Mouse (Mus musculus): ENCODE measurements around the gene Cfdp1. TPM values are rescaled to one million over a fixed set of nuclear protein-coding genes. Genes with fewer than 3 reads are reported as not detected.

Cfdp1 gene
- polyA plus RNA-seq, 1 experiment from 2014 or later: 89.5 TPM

GRCm38 (mm10) chr8:111738867-111739266, 115.2 kb downstream of the Cfdp1 start:
- Histone ChIP-seq H3K36me3 (ENCODE audit: control insufficient read depth, insufficient read depth) (peaks cover 6% of the 10 kb centered on the region; the same call in 1 of the 2 replicates), H3K27ac (ENCODE audit: low read depth, low read length) (no peak overlapping the region), H3K4me2 (replicated peaks; ENCODE audit: low read depth) (no peak overlapping the region), H3K4me1 (replicated peaks; ENCODE audit: control insufficient read depth, insufficient read depth, low read length) (peaks cover 44% of the 10 kb centered on the region), H3K9me3 (ENCODE audit: control insufficient read depth) (no peaks in the 10 kb centered on the region), H3K27me3 (replicated peaks; ENCODE audit: control insufficient read depth, insufficient read depth, low read length) (no peaks in the 10 kb centered on the region), H3K9ac (ENCODE audit: low read depth, low read length) (no peak overlapping the region), H3K4me3 (ENCODE audit: low read depth, low read length) (no peak overlapping the region)
- TF ChIP-seq CTCF (IDR thresholded peaks at IDR 0.05; ENCODE audit: low read depth): no peak
- no peak for ATAC-seq
- 66% methylated on average over 6 of the region's 6 CpGs for WGBS

GRCm38 (mm10) chr8:111736321-111736720, 117.8 kb downstream of the Cfdp1 start:
- 46% methylated on average over 7 of the region's 7 CpGs for WGBS
- no peak overlapping the region for H3K9ac ChIP-seq (ENCODE audit: low read depth, low read length)

GRCm38 (mm10) chr8:111735791-111736190, 118.3 kb downstream of the Cfdp1 start:
- Histone ChIP-seq H3K9me3 (ENCODE audit: control insufficient read depth) (no peaks in the 10 kb centered on the region), H3K36me3 (ENCODE audit: control insufficient read depth, insufficient read depth) (peaks cover 6% of the 10 kb centered on the region; the same call in 1 of the 2 replicates), H3K27ac (ENCODE audit: low read depth, low read length) (peak overlapping the region; percentile 61), H3K4me2 (replicated peaks; ENCODE audit: low read depth) (peak overlapping the region; percentile 30), H3K4me3 (ENCODE audit: low read depth, low read length) (no peak overlapping the region), H3K27me3 (replicated peaks; ENCODE audit: control insufficient read depth, insufficient read depth, low read length) (no peaks in the 10 kb centered on the region), H3K9ac (ENCODE audit: low read depth, low read length) (no peak overlapping the region), H3K4me1 (replicated peaks; ENCODE audit: control insufficient read depth, insufficient read depth, low read length) (peaks cover 44% of the 10 kb centered on the region)
- ATAC-seq: no peak
- no peak for TF ChIP-seq CTCF (IDR thresholded peaks at IDR 0.05; ENCODE audit: low read depth)
- WGBS: 74% methylated on average over 4 of the region's 4 CpGs

More at GRCm38 (mm10) chr8:111736321-111736720, 117.8 kb downstream of the Cfdp1 start:
- no peak overlapping the region for H3K4me2 ChIP-seq (replicated peaks; ENCODE audit: low read depth)
- no peaks in the 10 kb centered on the region for H3K27me3 ChIP-seq (replicated peaks; ENCODE audit: control insufficient read depth, insufficient read depth, low read length)
- H3K27ac ChIP-seq (ENCODE audit: low read depth, low read length): peak overlapping the region; percentile 61; the same call in 1 of the 2 replicates
- no peak for TF ChIP-seq CTCF (IDR thresholded peaks at IDR 0.05; ENCODE audit: low read depth)
- no peak overlapping the region for H3K4me3 ChIP-seq (ENCODE audit: low read depth, low read length)
- peaks cover 6% of the 10 kb centered on the region; the same call in 1 of the 2 replicates for H3K36me3 ChIP-seq (ENCODE audit: control insufficient read depth, insufficient read depth)
- ATAC-seq: no peak
- H3K4me1 ChIP-seq (replicated peaks; ENCODE audit: control insufficient read depth, insufficient read depth, low read length): peaks cover 47% of the 10 kb centered on the region
- no peaks in the 10 kb centered on the region for H3K9me3 ChIP-seq (ENCODE audit: control insufficient read depth)

- H3K27ac ChIP-seq (ENCODE audit: low read depth, low read length): peak overlapping the region; percentile 61
- peaks cover 42% of the 10 kb centered on the region for H3K4me1 ChIP-seq (replicated peaks; ENCODE audit: control insufficient read depth, insufficient read depth, low read length)
- peaks cover 6% of the 10 kb centered on the region; the same call in 1 of the 2 replicates for H3K36me3 ChIP-seq (ENCODE audit: control insufficient read depth, insufficient read depth)
- TF ChIP-seq CTCF (IDR thresholded peaks at IDR 0.05; ENCODE audit: low read depth): peak; percentile 61
- H3K4me3 ChIP-seq (ENCODE audit: low read depth, low read length): no peak overlapping the region
- no peak overlapping the region for H3K9ac ChIP-seq (ENCODE audit: low read depth, low read length)
- no peaks in the 10 kb centered on the region for H3K27me3 ChIP-seq (replicated peaks; ENCODE audit: control insufficient read depth, insufficient read depth, low read length)
- WGBS: 52% methylated on average over 8 of the region's 8 CpGs
- no peaks in the 10 kb centered on the region for H3K9me3 ChIP-seq (ENCODE audit: control insufficient read depth)
- no peak for ATAC-seq
- peak overlapping the region; percentile 30 for H3K4me2 ChIP-seq (replicated peaks; ENCODE audit: low read depth)
Observed at GRCm38 (mm10) chr8:111735335-111735761, 118.7 kb downstream of the Cfdp1 start.

GRCm38 (mm10) chr8:111734244-111734960, 119.7 kb downstream of the Cfdp1 start:
- Histone ChIP-seq H3K9me3 (ENCODE audit: control insufficient read depth) (no peaks in the 10 kb centered on the region), H3K9ac (ENCODE audit: low read depth, low read length) (peak overlapping the region; percentile 35), H3K27me3 (replicated peaks; ENCODE audit: control insufficient read depth, insufficient read depth, low read length) (no peaks in the 10 kb centered on the region), H3K27ac (ENCODE audit: low read depth, low read length) (peak overlapping the region; percentile 46; the same call in 1 of the 2 replicates), H3K4me2 (replicated peaks; ENCODE audit: low read depth) (peak overlapping the region; percentile 87; the same call in 1 of the 2 replicates), H3K4me3 (ENCODE audit: low read depth, low read length) (no peak overlapping the region), H3K4me1 (replicated peaks; ENCODE audit: control insufficient read depth, insufficient read depth, low read length) (peaks cover 46% of the 10 kb centered on the region), H3K36me3 (ENCODE audit: control insufficient read depth, insufficient read depth) (peaks cover 6% of the 10 kb centered on the region; the same call in 1 of the 2 replicates)
- WGBS: 50% methylated on average over 6 of the region's 6 CpGs
- no peak for ATAC-seq
- TF ChIP-seq CTCF (IDR thresholded peaks at IDR 0.05; ENCODE audit: low read depth): peak; percentile 38; the same call in 1 of the 2 replicates

GRCm38 (mm10) chr8:111733581-111734243, 120.4 kb downstream of the Cfdp1 start:
- no peaks in the 10 kb centered on the region for H3K27me3 ChIP-seq (replicated peaks; ENCODE audit: control insufficient read depth, insufficient read depth, low read length)
- no peaks in the 10 kb centered on the region for H3K9me3 ChIP-seq (ENCODE audit: control insufficient read depth)
- no peak for ATAC-seq
- peaks cover 6% of the 10 kb centered on the region; the same call in 1 of the 2 replicates for H3K36me3 ChIP-seq (ENCODE audit: control insufficient read depth, insufficient read depth)
- H3K4me2 ChIP-seq (replicated peaks; ENCODE audit: low read depth): peak overlapping the region; percentile 87; the same call in 1 of the 2 replicates
- H3K27ac ChIP-seq (ENCODE audit: low read depth, low read length): peak overlapping the region; percentile 96; the same call in 1 of the 2 replicates
- H3K4me3 ChIP-seq (ENCODE audit: low read depth, low read length): no peak overlapping the region
- H3K9ac ChIP-seq (ENCODE audit: low read depth, low read length): no peak overlapping the region
- H3K4me1 ChIP-seq (replicated peaks; ENCODE audit: control insufficient read depth, insufficient read depth, low read length): peaks cover 43% of the 10 kb centered on the region
- 37% methylated on average over 5 of the region's 5 CpGs for WGBS
- no peak for TF ChIP-seq CTCF (IDR thresholded peaks at IDR 0.05; ENCODE audit: low read depth)

All from intestine, postnatal 0 days (tissue).